Mouse (Mus musculus): ENCODE measurements around the gene Mpp2. TPM values are rescaled to one million over a fixed set of nuclear protein-coding genes. Genes with fewer than 3 reads are reported as not detected.

Mpp2 gene
- polyA plus RNA-seq, 1 experiment from 2014 or later, result 10.7 TPM

- Histone ChIP-seq H3K27me3 (ENCODE audit: control insufficient read depth, insufficient read depth, low read length) (no peaks in the 10 kb centered on the region), H3K27ac (replicated peaks; ENCODE audit: low read depth, low read length) (no peak overlapping the region), H3K4me3 (ENCODE audit: low read depth, low read length) (no peak overlapping the region), H3K9me3 (ENCODE audit: control insufficient read depth, low read length) (peaks cover 8% of the 10 kb centered on the region; the same call in 1 of the 2 replicates), H3K9ac (ENCODE audit: low read length) (no peak overlapping the region), H3K36me3 (ENCODE audit: control insufficient read depth, insufficient read depth, low read length) (no peaks in the 10 kb centered on the region), H3K4me1 (ENCODE audit: control insufficient read depth, insufficient read depth, low read length) (no peaks in the 10 kb centered on the region), H3K4me2 (ENCODE audit: low read depth, severe bottlenecking) (no peak overlapping the region)
- 85% methylated on average over 9 of the region's 9 CpGs for WGBS
- ATAC-seq (ENCODE audit: insufficient number of reproducible peaks, low FRiP score, low TSS enrichment, low read depth) (no peak), DNase-seq (ENCODE audit: low spot score) (no peak)
Observed at GRCm38 (mm10) chr11:102046607-102047006, 41.7 kb downstream of the Mpp2 start.

DNA sequence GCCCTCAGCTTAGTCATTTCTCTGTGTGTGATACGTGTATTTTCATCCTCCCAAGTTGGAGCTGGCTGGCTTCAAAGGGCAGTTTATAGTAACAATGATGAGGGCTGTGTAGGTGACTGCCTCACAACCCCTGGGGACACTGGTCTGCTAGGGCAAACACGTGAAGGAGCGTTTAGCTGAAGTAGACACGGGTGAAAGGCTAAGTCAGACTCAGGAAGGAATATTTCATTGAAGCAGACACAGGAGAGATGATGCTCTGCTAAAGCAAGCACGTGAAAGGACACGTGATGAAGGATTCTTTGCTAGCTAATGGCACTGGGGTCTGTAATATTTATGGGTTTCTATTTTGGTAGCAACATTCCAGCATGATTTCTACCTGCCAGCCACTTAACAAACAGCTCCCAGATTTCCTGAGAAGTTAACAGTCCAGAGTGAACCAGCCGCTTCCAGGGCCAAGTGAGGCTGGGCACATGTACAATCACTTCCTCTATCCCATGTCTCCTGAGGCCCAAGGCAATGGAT is 43.6 kb downstream of the Mpp2 start:
- no peak overlapping the region for H3K4me3 ChIP-seq (ENCODE audit: low read depth, low read length)
- H3K4me2 ChIP-seq (ENCODE audit: low read depth, severe bottlenecking), result no peak overlapping the region
- H3K4me1 ChIP-seq (ENCODE audit: control insufficient read depth, insufficient read depth, low read length), result no peaks in the 10 kb centered on the region
- H3K36me3 ChIP-seq (ENCODE audit: control insufficient read depth, insufficient read depth, low read length), result no peaks in the 10 kb centered on the region
- ATAC-seq (ENCODE audit: insufficient number of reproducible peaks, low FRiP score, low TSS enrichment, low read depth), result no peak
- no peak overlapping the region for H3K27ac ChIP-seq (replicated peaks; ENCODE audit: low read depth, low read length)
- H3K27me3 ChIP-seq (ENCODE audit: control insufficient read depth, insufficient read depth, low read length), result no peaks in the 10 kb centered on the region
- WGBS, result 87% methylated on average over 7 of the region's 7 CpGs
- peaks cover 8% of the 10 kb centered on the region; the same call in 1 of the 2 replicates for H3K9me3 ChIP-seq (ENCODE audit: control insufficient read depth, low read length)
- no peak for DNase-seq (ENCODE audit: low spot score)
- no peak overlapping the region for H3K9ac ChIP-seq (ENCODE audit: low read length)

DNA sequence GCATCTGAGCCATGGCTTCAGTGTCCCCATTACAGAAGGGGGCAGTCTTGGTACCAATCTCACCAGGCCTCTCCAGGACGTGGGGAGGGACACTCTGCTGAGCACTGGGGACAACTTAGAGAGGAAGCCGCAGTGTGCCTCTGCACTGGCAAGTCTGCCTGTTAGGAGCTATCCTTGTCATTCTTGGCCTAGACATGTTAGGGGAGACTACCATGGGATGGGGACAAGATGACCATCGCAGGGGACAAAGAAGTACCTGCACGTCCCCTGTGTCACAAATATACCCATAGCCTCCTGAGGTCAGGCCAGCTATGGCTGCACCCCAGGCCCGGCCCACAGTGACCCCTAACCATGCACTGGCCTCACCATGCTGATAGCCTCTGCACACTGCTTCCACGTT is 44.9 kb downstream of the Mpp2 start:
- WGBS, result 88% methylated on average over 6 of the region's 6 CpGs
- ATAC-seq (ENCODE audit: insufficient number of reproducible peaks, low FRiP score, low TSS enrichment, low read depth) (no peak), DNase-seq (ENCODE audit: low spot score) (no peak)
- Histone ChIP-seq H3K27ac (replicated peaks; ENCODE audit: low read depth, low read length) (no peak overlapping the region), H3K4me1 (ENCODE audit: control insufficient read depth, insufficient read depth, low read length) (no peaks in the 10 kb centered on the region), H3K4me3 (ENCODE audit: low read depth, low read length) (no peak overlapping the region), H3K4me2 (ENCODE audit: low read depth, severe bottlenecking) (no peak overlapping the region), H3K27me3 (ENCODE audit: control insufficient read depth, insufficient read depth, low read length) (no peaks in the 10 kb centered on the region), H3K9ac (ENCODE audit: low read length) (no peak overlapping the region), H3K9me3 (ENCODE audit: control insufficient read depth, low read length) (peaks cover 8% of the 10 kb centered on the region; the same call in 1 of the 2 replicates), H3K36me3 (ENCODE audit: control insufficient read depth, insufficient read depth, low read length) (no peaks in the 10 kb centered on the region)

- Histone ChIP-seq H3K4me2 (ENCODE audit: low read depth, severe bottlenecking) (no peak overlapping the region), H3K27ac (replicated peaks; ENCODE audit: low read depth, low read length) (no peak overlapping the region), H3K4me1 (ENCODE audit: control insufficient read depth, insufficient read depth, low read length) (no peaks in the 10 kb centered on the region), H3K36me3 (ENCODE audit: control insufficient read depth, insufficient read depth, low read length) (no peaks in the 10 kb centered on the region), H3K9me3 (ENCODE audit: control insufficient read depth, low read length) (peaks cover 8% of the 10 kb centered on the region; the same call in 1 of the 2 replicates), H3K27me3 (ENCODE audit: control insufficient read depth, insufficient read depth, low read length) (no peaks in the 10 kb centered on the region), H3K4me3 (ENCODE audit: low read depth, low read length) (no peak overlapping the region), H3K9ac (ENCODE audit: low read length) (no peak overlapping the region)
- WGBS, result 87% methylated on average over 14 of the region's 14 CpGs
- DNase-seq (ENCODE audit: low spot score) (no peak), ATAC-seq (ENCODE audit: insufficient number of reproducible peaks, low FRiP score, low TSS enrichment, low read depth) (no peak)
Observed at GRCm38 (mm10) chr11:102042971-102043370, 45.3 kb downstream of the Mpp2 start.

GRCm38 (mm10) chr11:102041350-102041949 is 46.9 kb downstream of the Mpp2 start, which contains the start of gene Cd300lg:
Cd300lg (plus strand) TSS chr11:102041509.
- H3K27ac ChIP-seq (replicated peaks; ENCODE audit: low read depth, low read length), result no peak within 1 kb of the TSS
- H3K36me3 ChIP-seq (ENCODE audit: control insufficient read depth, insufficient read depth, low read length), result no peaks in the 10 kb centered on the region
- no peak within 1 kb of the TSS for H3K4me3 ChIP-seq (ENCODE audit: low read depth, low read length)
- H3K9ac ChIP-seq (ENCODE audit: low read length), result no peak within 1 kb of the TSS
- ATAC-seq (ENCODE audit: insufficient number of reproducible peaks, low FRiP score, low TSS enrichment, low read depth) (no peak), DNase-seq (ENCODE audit: low spot score) (no peak)
- WGBS, result 58% methylated on average over 5 of the region's 5 CpGs
- H3K27me3 ChIP-seq (ENCODE audit: control insufficient read depth, insufficient read depth, low read length), result no peaks in the 10 kb centered on the region
- H3K4me1 ChIP-seq (ENCODE audit: control insufficient read depth, insufficient read depth, low read length), result no peaks in the 10 kb centered on the region
- peaks cover 8% of the 10 kb centered on the region; the same call in 1 of the 2 replicates for H3K9me3 ChIP-seq (ENCODE audit: control insufficient read depth, low read length)
- H3K4me2 ChIP-seq (ENCODE audit: low read depth, severe bottlenecking), result no peak within 1 kb of the TSS

- H3K4me1 ChIP-seq (ENCODE audit: control insufficient read depth, insufficient read depth, low read length), result no peaks in the 10 kb centered on the region
- no peaks in the 10 kb centered on the region for H3K27me3 ChIP-seq (ENCODE audit: control insufficient read depth, insufficient read depth, low read length)
- ATAC-seq (ENCODE audit: insufficient number of reproducible peaks, low FRiP score, low TSS enrichment, low read depth) (no peak), DNase-seq (ENCODE audit: low spot score) (no peak)
- WGBS, result 63% methylated on average over 4 of the region's 4 CpGs
- H3K36me3 ChIP-seq (ENCODE audit: control insufficient read depth, insufficient read depth, low read length), result no peaks in the 10 kb centered on the region
- peaks cover 5% of the 10 kb centered on the region; the same call in 1 of the 2 replicates for H3K9me3 ChIP-seq (ENCODE audit: control insufficient read depth, low read length)
- H3K9ac ChIP-seq (ENCODE audit: low read length), result no peak overlapping the region
- no peak overlapping the region for H3K4me2 ChIP-seq (ENCODE audit: low read depth, severe bottlenecking)
- H3K27ac ChIP-seq (replicated peaks; ENCODE audit: low read depth, low read length), result no peak overlapping the region
- no peak overlapping the region for H3K4me3 ChIP-seq (ENCODE audit: low read depth, low read length)
Observed at GRCm38 (mm10) chr11:102040646-102041045, 47.7 kb downstream of the Mpp2 start.

DNA sequence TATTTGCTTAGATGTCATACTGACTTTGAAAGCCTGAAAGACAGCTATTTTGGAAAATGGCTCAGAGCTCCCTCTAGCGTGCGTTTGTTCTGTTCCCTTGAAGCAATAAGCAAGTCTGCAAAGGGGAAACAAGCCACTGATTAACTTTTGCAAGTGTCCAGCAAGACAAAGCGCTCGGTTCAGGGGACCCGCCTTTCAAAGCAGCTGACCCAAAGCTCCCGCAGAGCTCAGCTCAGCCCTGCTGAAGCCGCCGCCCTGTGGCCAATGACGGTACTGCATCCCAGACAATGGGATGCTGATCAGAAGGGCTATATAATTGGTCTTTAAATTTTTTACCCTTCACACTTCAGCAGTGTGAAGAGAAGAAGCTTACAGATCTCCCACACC is 48.2 kb downstream of the Mpp2 start:
- DNase-seq (ENCODE audit: low spot score) (peak; percentile 95), ATAC-seq (ENCODE audit: insufficient number of reproducible peaks, low FRiP score, low TSS enrichment, low read depth) (peak; percentile 78)
- H3K9ac ChIP-seq (ENCODE audit: low read length), result no peak overlapping the region
- H3K4me2 ChIP-seq (ENCODE audit: low read depth, severe bottlenecking), result no peak overlapping the region
- no peak overlapping the region for H3K27ac ChIP-seq (replicated peaks; ENCODE audit: low read depth, low read length)
- no peaks in the 10 kb centered on the region for H3K36me3 ChIP-seq (ENCODE audit: control insufficient read depth, insufficient read depth, low read length)
- no peaks in the 10 kb centered on the region for H3K27me3 ChIP-seq (ENCODE audit: control insufficient read depth, insufficient read depth, low read length)
- WGBS, result 1% methylated on average over 9 of the region's 9 CpGs
- H3K9me3 ChIP-seq (ENCODE audit: control insufficient read depth, low read length), result peaks cover 1% of the 10 kb centered on the region; the same call in 1 of the 2 replicates
- no peak overlapping the region for H3K4me3 ChIP-seq (ENCODE audit: low read depth, low read length)
- H3K4me1 ChIP-seq (ENCODE audit: control insufficient read depth, insufficient read depth, low read length), result no peaks in the 10 kb centered on the region

DNA sequence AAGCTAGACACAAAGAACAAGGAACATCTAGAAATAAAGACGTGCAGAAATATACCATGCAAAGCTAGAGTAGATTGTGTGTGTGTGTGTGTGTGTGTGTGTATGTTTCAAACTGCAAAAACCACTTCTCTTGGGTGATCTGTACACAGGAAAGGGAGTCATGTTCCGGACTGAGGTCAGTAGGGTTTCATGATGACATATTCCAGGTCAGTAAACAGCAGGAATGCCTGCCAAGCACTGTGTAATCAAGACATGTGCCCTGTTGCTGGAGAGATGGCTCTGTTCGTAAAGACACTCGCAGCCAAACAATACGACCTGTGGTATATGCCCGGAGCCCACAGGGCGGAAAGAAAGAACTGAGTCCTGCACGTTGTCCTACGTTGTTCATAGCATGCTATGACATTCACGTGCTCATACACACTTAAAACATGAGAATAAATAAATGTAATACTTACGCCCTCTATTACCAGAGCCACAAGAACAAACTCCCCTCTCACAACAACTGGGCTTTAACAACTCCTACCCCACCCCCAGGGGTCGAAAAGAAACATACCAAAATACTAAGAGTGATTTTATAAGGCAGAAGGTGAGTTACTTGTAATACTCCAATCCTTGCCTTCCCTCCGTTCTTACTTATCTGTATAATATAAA is 48.7 kb downstream of the Mpp2 start:
- H3K4me2 ChIP-seq (ENCODE audit: low read depth, severe bottlenecking), result no peak overlapping the region
- H3K4me3 ChIP-seq (ENCODE audit: low read depth, low read length), result no peak overlapping the region
- H3K27ac ChIP-seq (replicated peaks; ENCODE audit: low read depth, low read length), result no peak overlapping the region
- H3K9ac ChIP-seq (ENCODE audit: low read length), result no peak overlapping the region
- H3K4me1 ChIP-seq (ENCODE audit: control insufficient read depth, insufficient read depth, low read length), result no peaks in the 10 kb centered on the region
- no peaks in the 10 kb centered on the region for H3K27me3 ChIP-seq (ENCODE audit: control insufficient read depth, insufficient read depth, low read length)
- DNase-seq (ENCODE audit: low spot score), result no peak
- no peak for ATAC-seq (ENCODE audit: insufficient number of reproducible peaks, low FRiP score, low TSS enrichment, low read depth)
- WGBS, result 75% methylated on average over 13 of the region's 13 CpGs
- no peaks in the 10 kb centered on the region for H3K36me3 ChIP-seq (ENCODE audit: control insufficient read depth, insufficient read depth, low read length)
- no peaks in the 10 kb centered on the region for H3K9me3 ChIP-seq (ENCODE audit: control insufficient read depth, low read length)
